Mouse (Mus musculus) bone marrow, adult 2 months (tissue): ENCODE measurements around the gene Hoxb3.

Experiments used
- CTCF ChIP-seq: fragments of 200-500 bp; IDR thresholded peaks from 2 replicates; pipeline ENCODE4 v1.5.1; 2011; ENCODE audit warnings: low read length, control low read depth; ENCODE audit not compliant: control insufficient read depth, insufficient read depth
- POLR2A ChIP-seq: fragments of 200-500 bp; IDR thresholded peaks from 2 replicates; pipeline ENCODE4 v1.6.1; 2011; ENCODE audit warnings: low read depth, mild to moderate bottlenecking, control low read depth, low read length, borderline replicate concordance; ENCODE audit not compliant: control insufficient read depth

- no peak for TF ChIP-seq POLR2A
- TF ChIP-seq CTCF, result no peak
Observed at GRCm38 (mm10) chr11:96337026-96337425, 13.9 kb downstream of the Hoxb3 start.
